Mouse (Mus musculus) midbrain, embryonic 14.5 days (tissue): ENCODE measurements at regions not wholly inside any gene's neighbourhood (a gene's known extent, or its start where the extent isn't known, plus 50 kb on each side); places are given as distances from the start of the nearest gene placed in this dataset.
A peak's percentile ranks its signal among the peaks of the same experiment; 100 is the strongest.

Experiments used
- ATAC-seq: fragments of 200-750 bp; cut with Nextera tagmentation; 2 replicates; pipeline ENCODE4 v1.8.0; 2017; ENCODE audit warnings: moderate number of reproducible peaks, moderate library complexity; ENCODE audit not compliant: low FRiP score, low TSS enrichment
- DNase-seq: peaks from one replicate; pipeline ENCODE4 v3.0.0-alpha.2; 2015
- H3K27ac ChIP-seq: fragments of 300-500 bp; sonication (generic); replicated peaks from 2 replicates; pipeline ENCODE4 v1.5.1; 2014; ENCODE audit warnings: mild to moderate bottlenecking, low read depth, low read length, moderate library complexity
- H3K27me3 ChIP-seq: fragments of 300-500 bp; sonication (generic); 2 replicates; pipeline ENCODE4 v1.6.1; 2014; ENCODE audit warnings: low read length, control low read depth, mixed read lengths; ENCODE audit not compliant: control insufficient read depth, insufficient read depth
- H3K36me3 ChIP-seq: fragments of 300-500 bp; sonication (generic); 2 replicates; pipeline ENCODE4 v1.6.1; 2014; ENCODE audit warnings: low read length, control low read depth; ENCODE audit not compliant: control insufficient read depth, insufficient read depth
- H3K4me1 ChIP-seq: fragments of 300-500 bp; sonication (generic); 2 replicates; pipeline ENCODE4 v1.6.1; 2014; ENCODE audit warnings: mild to moderate bottlenecking, antibody characterized with exemption, low read length, control low read depth; ENCODE audit not compliant: control insufficient read depth, insufficient read depth
- H3K4me2 ChIP-seq: fragments of 300-500 bp; sonication (generic); 2 replicates; pipeline ENCODE4 v1.6.1; 2014; ENCODE audit warnings: mild to moderate bottlenecking, low read length, moderate library complexity
- H3K4me3 ChIP-seq: fragments of 300-500 bp; sonication (generic); replicated peaks from 2 replicates; pipeline ENCODE4 v1.5.1; 2014; ENCODE audit warnings: low read depth, low read length
- H3K9ac ChIP-seq: fragments of 300-500 bp; sonication (generic); replicated peaks from 2 replicates; pipeline ENCODE4 v1.6.1; 2014; ENCODE audit warnings: mild to moderate bottlenecking, low read length, moderate library complexity
- H3K9me3 ChIP-seq: fragments of 300-500 bp; sonication (generic); 2 replicates; pipeline ENCODE4 v1.6.1; 2016; ENCODE audit warnings: low read length, control low read depth, mixed read lengths; ENCODE audit not compliant: control insufficient read depth
- WGBS: fragments of 180-500 bp; shearing (Covaris S2); extraction: QIAGEN DNeasy Blood & Tissue Kit; methylation state at CpG from one replicate; pipeline ENCODE4 v1.1.7; 2014; 5-methylcytosine and 5-hydroxymethylcytosine counted together

- Histone ChIP-seq H3K4me2 (no peak overlapping the region), H3K9ac (no peak overlapping the region), H3K4me1 (no peaks in the 10 kb centered on the region), H3K36me3 (no peaks in the 10 kb centered on the region), H3K27ac (no peak overlapping the region), H3K9me3 (no peaks in the 10 kb centered on the region), H3K27me3 (no peaks in the 10 kb centered on the region), H3K4me3 (no peak overlapping the region)
- DNase-seq (no peak), ATAC-seq (no peak)
- WGBS: 94% methylated on average over 1 of the region's 1 CpGs
Measured at GRCm38 (mm10) chr2:101139931-101140330, 484.6 kb upstream of the Rag2 start.

GRCm38 (mm10) chr2:101156755-101157271, 467.7 kb upstream of the Rag2 start:
- no peak overlapping the region for H3K27ac ChIP-seq
- no peak; the same call in 1 of the 2 replicates for ATAC-seq

GRCm38 (mm10) chr2:101159276-101159675, 465.2 kb upstream of the Rag2 start:
- Histone ChIP-seq H3K27ac (no peak overlapping the region), H3K27me3 (no peaks in the 10 kb centered on the region), H3K9ac (no peak overlapping the region), H3K9me3 (no peaks in the 10 kb centered on the region), H3K36me3 (no peaks in the 10 kb centered on the region), H3K4me2 (no peak overlapping the region), H3K4me3 (no peak overlapping the region), H3K4me1 (peaks cover 6% of the 10 kb centered on the region)
- DNase-seq (peak; percentile 89), ATAC-seq (no peak)
- WGBS: 37% methylated on average over 4 of the region's 4 CpGs

More at GRCm38 (mm10) chr2:101156755-101157271, 467.7 kb upstream of the Rag2 start:
- H3K4me3 ChIP-seq: no peak overlapping the region
- peaks cover 6% of the 10 kb centered on the region for H3K4me1 ChIP-seq
- DNase-seq: peak; percentile 23
- no peaks in the 10 kb centered on the region for H3K36me3 ChIP-seq
- 21% methylated on average over 5 of the region's 5 CpGs for WGBS
- H3K9me3 ChIP-seq: no peaks in the 10 kb centered on the region
- no peaks in the 10 kb centered on the region for H3K27me3 ChIP-seq
- H3K4me2 ChIP-seq: no peak overlapping the region
- no peak overlapping the region for H3K9ac ChIP-seq

- 68% methylated on average over 6 of the region's 6 CpGs for WGBS
- Histone ChIP-seq H3K9me3 (no peaks in the 10 kb centered on the region), H3K9ac (no peak overlapping the region), H3K4me3 (no peak overlapping the region), H3K4me2 (no peak overlapping the region), H3K36me3 (no peaks in the 10 kb centered on the region), H3K27me3 (no peaks in the 10 kb centered on the region), H3K4me1 (no peaks in the 10 kb centered on the region), H3K27ac (no peak overlapping the region)
- ATAC-seq (no peak), DNase-seq (no peak)
Measured at GRCm38 (mm10) chr2:101165942-101166341, 458.6 kb upstream of the Rag2 start.

GRCm38 (mm10) chr2:101172806-101173205, 451.7 kb upstream of the Rag2 start:
- Histone ChIP-seq H3K9me3 (no peaks in the 10 kb centered on the region), H3K9ac (no peak overlapping the region), H3K4me1 (no peaks in the 10 kb centered on the region), H3K27me3 (no peaks in the 10 kb centered on the region), H3K4me2 (no peak overlapping the region), H3K4me3 (no peak overlapping the region), H3K27ac (no peak overlapping the region), H3K36me3 (no peaks in the 10 kb centered on the region)
- WGBS: 10% methylated on average over 6 of the region's 6 CpGs
- ATAC-seq (peak; percentile 17; the same call in 1 of the 2 replicates), DNase-seq (peak; percentile 47)

- Histone ChIP-seq H3K4me3 (no peak overlapping the region), H3K9me3 (no peaks in the 10 kb centered on the region), H3K4me2 (no peak overlapping the region), H3K27ac (no peak overlapping the region), H3K27me3 (no peaks in the 10 kb centered on the region), H3K4me1 (no peaks in the 10 kb centered on the region), H3K36me3 (no peaks in the 10 kb centered on the region), H3K9ac (no peak overlapping the region)
- 89% methylated on average over 3 of the region's 3 CpGs for WGBS
- DNase-seq (no peak), ATAC-seq (no peak)
Measured at GRCm38 (mm10) chr2:101175124-101175523, 449.4 kb upstream of the Rag2 start.

- no peak overlapping the region for H3K4me3 ChIP-seq
- no peaks in the 10 kb centered on the region for H3K36me3 ChIP-seq
- no peak overlapping the region for H3K27ac ChIP-seq
- WGBS: 86% methylated on average over 3 of the region's 3 CpGs
- no peaks in the 10 kb centered on the region for H3K27me3 ChIP-seq
- H3K4me1 ChIP-seq: no peaks in the 10 kb centered on the region
- DNase-seq (no peak), ATAC-seq (no peak)
- no peak overlapping the region for H3K4me2 ChIP-seq
- no peak overlapping the region for H3K9ac ChIP-seq
- H3K9me3 ChIP-seq: no peaks in the 10 kb centered on the region
Measured at GRCm38 (mm10) chr2:101206637-101207036, 417.9 kb upstream of the Rag2 start.

- no peak overlapping the region for H3K9ac ChIP-seq
- H3K4me1 ChIP-seq: no peaks in the 10 kb centered on the region
- no peaks in the 10 kb centered on the region for H3K9me3 ChIP-seq
- WGBS: 81% methylated on average over 4 of the region's 4 CpGs
- no peak overlapping the region for H3K4me2 ChIP-seq
- no peak for ATAC-seq
- no peaks in the 10 kb centered on the region for H3K27me3 ChIP-seq
- H3K36me3 ChIP-seq: no peaks in the 10 kb centered on the region
- no peak overlapping the region for H3K4me3 ChIP-seq
- no peak for DNase-seq
- H3K27ac ChIP-seq: no peak overlapping the region
Measured at GRCm38 (mm10) chr2:101209136-101209535, 415.4 kb upstream of the Rag2 start.

- H3K27ac ChIP-seq: no peak overlapping the region
- H3K36me3 ChIP-seq: no peaks in the 10 kb centered on the region
- DNase-seq (peak; percentile 86), ATAC-seq (peak; percentile 70; the same call in 1 of the 2 replicates)
- no peak overlapping the region for H3K4me3 ChIP-seq
- H3K4me1 ChIP-seq: no peaks in the 10 kb centered on the region
- no peak overlapping the region for H3K4me2 ChIP-seq
- no peaks in the 10 kb centered on the region for H3K27me3 ChIP-seq
- no peak overlapping the region for H3K9ac ChIP-seq
- H3K9me3 ChIP-seq: no peaks in the 10 kb centered on the region
Measured at GRCm38 (mm10) chr2:101220759-101221158, 403.8 kb upstream of the Rag2 start.
